Mouse (Mus musculus) stomach, embryonic 15.5 days (tissue): ENCODE results near the gene Pop7. TPM values are rescaled to one million over a fixed set of nuclear protein-coding genes. Genes with fewer than 3 reads are reported as not detected.
A peak's percentile ranks its signal among the peaks of the same experiment; 100 is the strongest.

ENCODE experiments used
- ATAC-seq: fragments of 200-750 bp; cut with Nextera tagmentation; 2 replicates; pipeline ENCODE4 v1.8.0; 2017; ENCODE audit warnings: low read depth, moderate number of reproducible peaks, moderate TSS enrichment; ENCODE audit not compliant: insufficient read depth, low FRiP score
- H3K27ac ChIP-seq: fragments of 300-500 bp; sonication (generic); 2 replicates; pipeline ENCODE4 v1.5.1; 2015; ENCODE audit warnings: mild to moderate bottlenecking, inconsistent platforms
- H3K27me3 ChIP-seq: fragments of 300-500 bp; sonication (generic); replicated peaks from 2 replicates; pipeline ENCODE4 v1.6.1; 2015; ENCODE audit warnings: inconsistent platforms
- H3K36me3 ChIP-seq: fragments of 300-500 bp; sonication (generic); 2 replicates; pipeline ENCODE4 v1.6.1; 2015; ENCODE audit warnings: inconsistent platforms
- H3K4me1 ChIP-seq: fragments of 300-500 bp; sonication (generic); 2 replicates; pipeline ENCODE4 v1.6.1; 2015; ENCODE audit warnings: inconsistent platforms
- H3K4me2 ChIP-seq: fragments of 300-500 bp; sonication (generic); 2 replicates; pipeline ENCODE4 v1.6.1; 2015; ENCODE audit warnings: mild to moderate bottlenecking, inconsistent platforms
- H3K4me3 ChIP-seq: fragments of 300-500 bp; sonication (generic); replicated peaks from 2 replicates; pipeline ENCODE4 v1.5.1; 2015; ENCODE audit warnings: inconsistent platforms
- H3K9ac ChIP-seq: fragments of 300-500 bp; sonication (generic); 2 replicates; pipeline ENCODE4 v1.6.1; 2015; ENCODE audit warnings: inconsistent platforms
- H3K9me3 ChIP-seq: fragments of 300-500 bp; sonication (generic); 2 replicates; pipeline ENCODE4 v1.6.1; 2016; ENCODE audit warnings: inconsistent platforms
- WGBS: fragments of 180-500 bp; shearing (Covaris S2); methylation state at CpG from one replicate; pipeline ENCODE4 v1.1.7; 2015; 5-methylcytosine and 5-hydroxymethylcytosine counted together
- polyA plus RNA-seq: library from polyadenylated mRNA; unstranded; fragments of >200 nt; fragmentation: Nextera tagmentation; extraction: Ambion mirVana; gene quantifications from 2 replicates; pipeline ENCODE4 v1.2.1, GENCODE M21; 2015

Pop7 gene
- polyA plus RNA-seq, 1 experiment from 2014 or later = 52.4 TPM

GRCm38 (mm10) chr5:137533117-137533827 is 31.0 kb upstream of the Pop7 start, which contains the start of the genes Epo and Gnb2:
Gene Epo, minus strand, starts transcription at chr5:137533242.
Gene Gnb2, minus strand, starts transcription at chr5:137533510.
- Histone ChIP-seq H3K4me3 (peak within 1 kb of the TSS; percentile 81), H3K9ac (peak within 1 kb of the TSS; percentile 95), H3K27ac (peak within 1 kb of the TSS; percentile 95), H3K4me2 (peak within 1 kb of the TSS; percentile 83), H3K27me3 (no peaks in the 10 kb centered on the region), H3K36me3 (peaks cover 15% of the 10 kb centered on the region), H3K9me3 (no peaks in the 10 kb centered on the region), H3K4me1 (peaks cover 16% of the 10 kb centered on the region)
- ATAC-seq = peak; percentile 82
- WGBS = under 1% methylated on average over 40 of the region's 40 CpGs

- Histone ChIP-seq H3K4me3 (peak overlapping the region; percentile 81), H3K4me2 (peak overlapping the region; percentile 83), H3K36me3 (peaks cover 20% of the 10 kb centered on the region), H3K9ac (peak overlapping the region; percentile 95), H3K9me3 (no peaks in the 10 kb centered on the region), H3K4me1 (peaks cover 16% of the 10 kb centered on the region), H3K27me3 (no peaks in the 10 kb centered on the region), H3K27ac (peak overlapping the region; percentile 95)
- no peak; the same call in 1 of the 2 replicates for ATAC-seq
- WGBS = 0% methylated on average over 10 of the region's 12 CpGs
Observed at GRCm38 (mm10) chr5:137532808-137533116, 30.4 kb upstream of the Pop7 start.

GRCm38 (mm10) chr5:137532131-137532807 is 30.0 kb upstream of the Pop7 start:
- Histone ChIP-seq H3K36me3 (peaks cover 25% of the 10 kb centered on the region), H3K4me2 (peak overlapping the region; percentile 83), H3K9me3 (no peaks in the 10 kb centered on the region), H3K4me1 (peaks cover 16% of the 10 kb centered on the region), H3K9ac (peak overlapping the region; percentile 95), H3K27ac (peak overlapping the region; percentile 95), H3K27me3 (no peaks in the 10 kb centered on the region), H3K4me3 (peak overlapping the region; percentile 81)
- ATAC-seq = no peak
- whole genome bisulfite sequencing = 0% methylated on average over 19 of the region's 19 CpGs

GRCm38 (mm10) chr5:137531414-137532130 is 29.3 kb upstream of the Pop7 start:
- H3K27me3 ChIP-seq = no peaks in the 10 kb centered on the region
- H3K9me3 ChIP-seq = no peaks in the 10 kb centered on the region
- ATAC-seq = peak; percentile 2; the same call in 1 of the 2 replicates
- peak overlapping the region; percentile 81 for H3K4me3 ChIP-seq
- peak overlapping the region; percentile 83 for H3K4me2 ChIP-seq
- H3K27ac ChIP-seq = peak overlapping the region; percentile 95
- peak overlapping the region; percentile 95 for H3K9ac ChIP-seq
- under 1% methylated on average over 43 of the region's 51 CpGs for WGBS
- H3K4me1 ChIP-seq = peaks cover 18% of the 10 kb centered on the region
- H3K36me3 ChIP-seq = peaks cover 26% of the 10 kb centered on the region

GRCm38 (mm10) chr5:137530588-137531413 is 28.5 kb upstream of the Pop7 start:
- Histone ChIP-seq H3K27ac (peak overlapping the region; percentile 95), H3K4me2 (peak overlapping the region; percentile 83), H3K9ac (peak overlapping the region; percentile 95), H3K36me3 (peaks cover 26% of the 10 kb centered on the region), H3K27me3 (no peaks in the 10 kb centered on the region), H3K4me1 (peaks cover 24% of the 10 kb centered on the region), H3K4me3 (peak overlapping the region; percentile 81), H3K9me3 (no peaks in the 10 kb centered on the region)
- WGBS = 2% methylated on average over 44 of the region's 46 CpGs
- ATAC-seq = peak; percentile 17; the same call in 1 of the 2 replicates

- ATAC-seq = no peak
- H3K27ac ChIP-seq = peak overlapping the region; percentile 95
- H3K4me3 ChIP-seq = peak overlapping the region; percentile 81
- no peaks in the 10 kb centered on the region for H3K9me3 ChIP-seq
- H3K36me3 ChIP-seq = peaks cover 32% of the 10 kb centered on the region
- peak overlapping the region; percentile 83 for H3K4me2 ChIP-seq
- H3K27me3 ChIP-seq = no peaks in the 10 kb centered on the region
- H3K4me1 ChIP-seq = peaks cover 24% of the 10 kb centered on the region
- H3K9ac ChIP-seq = no peak overlapping the region
- 72% methylated on average over 8 of the region's 8 CpGs for WGBS
Observed at GRCm38 (mm10) chr5:137530075-137530474, 27.8 kb upstream of the Pop7 start.

GRCm38 (mm10) chr5:137529221-137529995 is 27.1 kb upstream of the Pop7 start:
- 73% methylated on average over 15 of the region's 15 CpGs for WGBS
- Histone ChIP-seq H3K4me1 (peaks cover 24% of the 10 kb centered on the region), H3K36me3 (peaks cover 39% of the 10 kb centered on the region), H3K9ac (no peak overlapping the region), H3K4me3 (no peak overlapping the region), H3K27ac (no peak overlapping the region), H3K27me3 (no peaks in the 10 kb centered on the region), H3K4me2 (no peak overlapping the region), H3K9me3 (no peaks in the 10 kb centered on the region)
- ATAC-seq = no peak

GRCm38 (mm10) chr5:137528247-137528968 is 26.1 kb upstream of the Pop7 start:
- Histone ChIP-seq H3K27me3 (no peaks in the 10 kb centered on the region), H3K4me2 (no peak overlapping the region), H3K4me1 (peaks cover 24% of the 10 kb centered on the region), H3K4me3 (no peak overlapping the region), H3K9ac (no peak overlapping the region), H3K27ac (no peak overlapping the region), H3K36me3 (peaks cover 49% of the 10 kb centered on the region), H3K9me3 (no peaks in the 10 kb centered on the region)
- no peak for ATAC-seq
- 82% methylated on average over 22 of the region's 22 CpGs for WGBS

GRCm38 (mm10) chr5:137527413-137527812 is 25.1 kb upstream of the Pop7 start:
- no peak overlapping the region for H3K4me3 ChIP-seq
- H3K9me3 ChIP-seq = no peaks in the 10 kb centered on the region
- H3K4me2 ChIP-seq = no peak overlapping the region
- no peak overlapping the region for H3K9ac ChIP-seq
- WGBS = 52% methylated on average over 1 of the region's 1 CpGs
- H3K36me3 ChIP-seq = peaks cover 59% of the 10 kb centered on the region
- no peak overlapping the region for H3K27ac ChIP-seq
- no peak for ATAC-seq
- H3K4me1 ChIP-seq = peaks cover 24% of the 10 kb centered on the region
- H3K27me3 ChIP-seq = no peaks in the 10 kb centered on the region

GRCm38 (mm10) chr5:137526192-137526936 is 24.0 kb upstream of the Pop7 start:
- H3K9me3 ChIP-seq = no peaks in the 10 kb centered on the region
- H3K4me1 ChIP-seq = peaks cover 24% of the 10 kb centered on the region
- no peak overlapping the region for H3K4me2 ChIP-seq
- WGBS = 34% methylated on average over 16 of the region's 16 CpGs
- peak overlapping the region; percentile 51 for H3K27ac ChIP-seq
- peaks cover 69% of the 10 kb centered on the region for H3K36me3 ChIP-seq
- H3K4me3 ChIP-seq = no peak overlapping the region
- no peak overlapping the region for H3K9ac ChIP-seq
- no peaks in the 10 kb centered on the region for H3K27me3 ChIP-seq
- ATAC-seq = no peak
